Mouse (Mus musculus) forebrain, embryonic 16.5 days (tissue): ENCODE data around the gene Trpc4ap. TPM values are rescaled to one million over a fixed set of nuclear protein-coding genes. Genes with fewer than 3 reads are reported as not detected.

Experiments used
- ATAC-seq: fragments of 200-750 bp; cut with Nextera tagmentation; 2 replicates; pipeline ENCODE4 v1.8.0; 2017; ENCODE audit warnings: mild to moderate bottlenecking, moderate library complexity
- H3K27ac ChIP-seq: fragments of 300-500 bp; sonication (generic); 2 replicates; pipeline ENCODE4 v1.5.1; 2014; ENCODE audit warnings: low read length, control low read depth
- H3K27me3 ChIP-seq: fragments of 300-500 bp; sonication (generic); replicated peaks from 2 replicates; pipeline ENCODE4 v1.6.1; 2014; ENCODE audit warnings: low read length; ENCODE audit not compliant: control insufficient read depth, insufficient read depth
- H3K36me3 ChIP-seq: fragments of 300-500 bp; sonication (generic); 2 replicates; pipeline ENCODE4 v1.6.1; 2014; ENCODE audit not compliant: control insufficient read depth, insufficient read depth
- H3K4me1 ChIP-seq: fragments of 300-500 bp; sonication (generic); replicated peaks from 2 replicates; pipeline ENCODE4 v1.6.1; 2014; ENCODE audit warnings: low read length; ENCODE audit not compliant: control insufficient read depth, insufficient read depth
- H3K4me2 ChIP-seq: fragments of 300-500 bp; sonication (generic); 2 replicates; pipeline ENCODE4 v1.6.1; 2014; ENCODE audit warnings: mild to moderate bottlenecking, low read length, control low read depth
- H3K4me3 ChIP-seq: fragments of 300-500 bp; sonication (generic); replicated peaks from 2 replicates; pipeline ENCODE4 v1.5.1; 2014; ENCODE audit warnings: mild to moderate bottlenecking, low read length, control low read depth
- H3K9ac ChIP-seq: fragments of 300-500 bp; sonication (generic); replicated peaks from 2 replicates; pipeline ENCODE4 v1.6.1; 2014; ENCODE audit warnings: low read depth, low read length, control low read depth
- H3K9me3 ChIP-seq: fragments of 300-500 bp; sonication (generic); 2 replicates; pipeline ENCODE4 v1.6.1; 2016; ENCODE audit warnings: low read length; ENCODE audit not compliant: control insufficient read depth
- WGBS: fragments of 180-500 bp; shearing (Covaris S2); extraction: QIAGEN DNeasy Blood & Tissue Kit; methylation state at CpG from one replicate; pipeline ENCODE4 v1.1.7; 2014; 5-methylcytosine and 5-hydroxymethylcytosine counted together
- polyA plus RNA-seq: library from polyadenylated mRNA; unstranded; fragments of >200 nt; fragmentation: Nextera tagmentation; extraction: Ambion mirVana; gene quantifications from 2 replicates; pipeline ENCODE4 v1.2.1, GENCODE M21; 2015

Gene Trpc4ap
- polyA plus RNA-seq, 1 experiment from 2014 or later = 179 TPM

GRCm38 (mm10) chr2:155696851-155697250, 4.7 kb upstream of the Trpc4ap start:
- peaks cover 5% of the 10 kb centered on the region; the same call in 1 of the 2 replicates for H3K36me3 ChIP-seq
- H3K27ac ChIP-seq = no peak overlapping the region
- no peaks in the 10 kb centered on the region for H3K9me3 ChIP-seq
- no peak overlapping the region for H3K4me3 ChIP-seq
- H3K27me3 ChIP-seq = no peaks in the 10 kb centered on the region
- no peaks in the 10 kb centered on the region for H3K4me1 ChIP-seq
- 81% methylated on average over 7 of the region's 7 CpGs for WGBS
- H3K9ac ChIP-seq = no peak overlapping the region
- no peak overlapping the region for H3K4me2 ChIP-seq
- no peak for ATAC-seq

- no peak overlapping the region for H3K4me3 ChIP-seq
- H3K4me2 ChIP-seq = no peak overlapping the region
- ATAC-seq = no peak
- 14% methylated on average over 7 of the region's 7 CpGs for WGBS
- H3K27ac ChIP-seq = no peak overlapping the region
- H3K4me1 ChIP-seq = peaks cover 2% of the 10 kb centered on the region
- H3K9ac ChIP-seq = no peak overlapping the region
- H3K9me3 ChIP-seq = no peaks in the 10 kb centered on the region
- H3K36me3 ChIP-seq = 0 out of 2 replicates have a peak, but pooled peaks cover 2% of the 10 kb centered on the region
- H3K27me3 ChIP-seq = no peaks in the 10 kb centered on the region
These were observed 3.9 kb upstream of the Trpc4ap start for GRCm38 (mm10) chr2:155696091-155696558.

- no peak overlapping the region for H3K9ac ChIP-seq
- WGBS = 80% methylated on average over 3 of the region's 3 CpGs
- no peak for ATAC-seq
- H3K4me1 ChIP-seq = peaks cover 10% of the 10 kb centered on the region
- H3K27me3 ChIP-seq = no peaks in the 10 kb centered on the region
- no peak overlapping the region for H3K27ac ChIP-seq
- no peaks in the 10 kb centered on the region for H3K9me3 ChIP-seq
- no peak overlapping the region for H3K4me2 ChIP-seq
- H3K36me3 ChIP-seq = no peaks in the 10 kb centered on the region
- H3K4me3 ChIP-seq = no peak overlapping the region
These were observed 3.1 kb upstream of the Trpc4ap start for GRCm38 (mm10) chr2:155695316-155695715.

GRCm38 (mm10) chr2:155694564-155694963, 2.4 kb upstream of the Trpc4ap start:
- Histone ChIP-seq H3K4me1 (peaks cover 16% of the 10 kb centered on the region), H3K4me2 (no peak overlapping the region), H3K36me3 (no peaks in the 10 kb centered on the region), H3K4me3 (no peak overlapping the region), H3K9ac (no peak overlapping the region), H3K9me3 (no peaks in the 10 kb centered on the region), H3K27ac (no peak overlapping the region), H3K27me3 (no peaks in the 10 kb centered on the region)
- whole genome bisulfite sequencing = 85% methylated on average over 2 of the region's 2 CpGs
- no peak for ATAC-seq

GRCm38 (mm10) chr2:155693136-155693535, 952 bp upstream of the Trpc4ap start:
- peaks cover 21% of the 10 kb centered on the region for H3K4me1 ChIP-seq
- H3K27ac ChIP-seq = no peak overlapping the region
- no peaks in the 10 kb centered on the region for H3K9me3 ChIP-seq
- H3K27me3 ChIP-seq = no peaks in the 10 kb centered on the region
- H3K4me3 ChIP-seq = no peak overlapping the region
- WGBS = 81% methylated on average over 4 of the region's 4 CpGs
- H3K9ac ChIP-seq = no peak overlapping the region
- no peak for ATAC-seq
- H3K36me3 ChIP-seq = no peaks in the 10 kb centered on the region
- H3K4me2 ChIP-seq = no peak overlapping the region

- H3K36me3 ChIP-seq = no peaks in the 10 kb centered on the region
- no peaks in the 10 kb centered on the region for H3K9me3 ChIP-seq
- no peaks in the 10 kb centered on the region for H3K27me3 ChIP-seq
- H3K4me1 ChIP-seq = peaks cover 21% of the 10 kb centered on the region
- 3% methylated on average over 8 of the region's 8 CpGs for WGBS
- ATAC-seq = no peak
- peak overlapping the region; percentile 77 for H3K4me2 ChIP-seq
- H3K27ac ChIP-seq = peak overlapping the region; percentile 90
- H3K9ac ChIP-seq = peak overlapping the region; percentile 96
- H3K4me3 ChIP-seq = peak overlapping the region; percentile 90
These were observed 855 bp downstream of the Trpc4ap start for GRCm38 (mm10) chr2:155691336-155691722.

- H3K27ac ChIP-seq = no peak overlapping the region
- no peaks in the 10 kb centered on the region for H3K36me3 ChIP-seq
- no peaks in the 10 kb centered on the region for H3K9me3 ChIP-seq
- H3K9ac ChIP-seq = no peak overlapping the region
- peaks cover 21% of the 10 kb centered on the region for H3K4me1 ChIP-seq
- H3K4me3 ChIP-seq = no peak overlapping the region
- no peak for ATAC-seq
- H3K27me3 ChIP-seq = no peaks in the 10 kb centered on the region
- no peak overlapping the region for H3K4me2 ChIP-seq
- 81% methylated on average over 4 of the region's 4 CpGs for WGBS
These were observed 3.0 kb downstream of the Trpc4ap start for GRCm38 (mm10) chr2:155689211-155689610.

- no peaks in the 10 kb centered on the region for H3K27me3 ChIP-seq
- ATAC-seq = no peak
- peaks cover 21% of the 10 kb centered on the region for H3K4me1 ChIP-seq
- no peak overlapping the region for H3K9ac ChIP-seq
- no peak overlapping the region for H3K4me2 ChIP-seq
- 97% methylated on average over 11 of the region's 11 CpGs for WGBS
- no peak overlapping the region for H3K4me3 ChIP-seq
- no peak overlapping the region for H3K27ac ChIP-seq
- H3K36me3 ChIP-seq = no peaks in the 10 kb centered on the region
- no peaks in the 10 kb centered on the region for H3K9me3 ChIP-seq
These were observed 4.4 kb downstream of the Trpc4ap start for GRCm38 (mm10) chr2:155687746-155688145.

- Histone ChIP-seq H3K36me3 (no peaks in the 10 kb centered on the region), H3K9me3 (no peaks in the 10 kb centered on the region), H3K27me3 (no peaks in the 10 kb centered on the region), H3K4me3 (no peak overlapping the region), H3K4me1 (peaks cover 21% of the 10 kb centered on the region), H3K4me2 (no peak overlapping the region), H3K9ac (no peak overlapping the region), H3K27ac (no peak overlapping the region)
- no peak for ATAC-seq
- 87% methylated on average over 5 of the region's 5 CpGs for WGBS
These were observed 5.6 kb downstream of the Trpc4ap start for GRCm38 (mm10) chr2:155686572-155686971.

GRCm38 (mm10) chr2:155683821-155684220, 8.4 kb downstream of the Trpc4ap start:
- no peak overlapping the region for H3K27ac ChIP-seq
- no peaks in the 10 kb centered on the region for H3K36me3 ChIP-seq
- ATAC-seq = no peak
- no peaks in the 10 kb centered on the region; the same call in 1 of the 2 replicates for H3K4me1 ChIP-seq
- H3K9me3 ChIP-seq = no peaks in the 10 kb centered on the region
- H3K9ac ChIP-seq = no peak overlapping the region
- no peak overlapping the region for H3K4me2 ChIP-seq
- H3K4me3 ChIP-seq = no peak overlapping the region
- WGBS = 94% methylated on average over 5 of the region's 5 CpGs
- H3K27me3 ChIP-seq = no peaks in the 10 kb centered on the region
